Mouse (Mus musculus): ENCODE data around the gene Myo7a. TPM values are rescaled to one million over a fixed set of nuclear protein-coding genes. Genes with fewer than 3 reads are reported as not detected.

Myo7a gene
- polyA plus RNA-seq, 1 experiment from 2014 or later, result 7.7 TPM

DNA sequence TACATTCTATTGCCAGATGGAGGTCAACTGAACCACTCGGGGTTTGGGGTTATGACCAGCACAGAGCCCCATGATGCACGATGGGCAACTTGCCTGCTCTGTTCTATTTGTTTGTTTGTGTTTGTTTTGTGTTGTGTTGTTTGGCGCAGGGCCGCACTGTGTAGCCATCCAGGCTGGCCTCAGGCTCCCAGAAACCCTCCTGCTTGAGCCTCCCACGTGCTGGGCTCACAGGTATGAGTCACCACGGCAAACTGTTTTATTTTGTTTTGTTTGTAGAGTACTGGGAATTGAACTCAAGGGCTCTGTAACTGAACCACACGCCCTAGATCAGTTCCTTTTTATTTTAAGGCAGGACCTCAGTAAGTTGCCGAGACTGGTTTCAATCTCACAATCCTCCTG, 27.1 kb upstream of the Myo7a start:
- no peak overlapping the region for H3K4me3 ChIP-seq (ENCODE audit: low read depth, low read length)
- no peak for ATAC-seq
- H3K9me3 ChIP-seq (replicated peaks; ENCODE audit: control insufficient read depth, low read length), result no peaks in the 10 kb centered on the region
- no peaks in the 10 kb centered on the region for H3K27me3 ChIP-seq (replicated peaks; ENCODE audit: control insufficient read depth, insufficient read depth, low read length)
- H3K4me2 ChIP-seq (ENCODE audit: low read length), result no peak overlapping the region
- H3K4me1 ChIP-seq (ENCODE audit: control insufficient read depth, insufficient read depth, low read length), result peaks cover 7% of the 10 kb centered on the region
- no peak overlapping the region for H3K9ac ChIP-seq (ENCODE audit: low read length)
- H3K27ac ChIP-seq (ENCODE audit: low read depth, low read length), result peak overlapping the region; percentile 27; the same call in 1 of the 2 replicates
- H3K36me3 ChIP-seq (ENCODE audit: control insufficient read depth, insufficient read depth, low read length), result 0 out of 2 replicates have a peak, but pooled peaks cover 3% of the 10 kb centered on the region
- DNase-seq (ENCODE audit: low spot score), result no peak
- 80% methylated on average over 8 of the region's 8 CpGs for WGBS

DNA sequence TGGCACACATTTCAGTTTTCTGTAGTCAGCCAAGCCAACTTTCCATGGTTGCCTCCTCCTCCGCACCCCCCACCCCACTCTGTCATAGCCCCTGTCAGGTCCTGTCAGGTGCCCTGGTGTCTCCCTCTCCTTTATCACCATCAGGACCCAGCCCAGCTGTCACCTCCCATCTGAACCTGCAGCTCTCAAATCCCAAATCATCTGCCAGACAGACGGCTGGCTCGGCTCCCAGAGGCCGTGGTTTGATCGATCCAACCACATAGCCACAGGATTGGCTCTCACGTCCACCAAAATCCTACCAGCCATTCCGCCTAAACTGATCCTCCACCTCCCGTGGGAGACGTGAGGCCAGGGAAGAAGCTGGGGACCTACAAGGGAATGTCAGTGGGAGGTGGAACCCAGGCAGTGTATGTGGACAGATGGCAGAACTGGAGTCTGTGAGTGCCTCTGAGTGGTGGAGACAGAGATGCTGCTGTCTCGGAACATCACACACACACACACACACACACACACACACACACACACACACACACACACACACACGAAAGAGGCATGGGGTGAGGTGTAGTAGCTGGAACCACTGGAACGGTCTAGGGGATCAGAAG, 26.6 kb upstream of the Myo7a start:
- H3K4me3 ChIP-seq (ENCODE audit: low read depth, low read length), result no peak overlapping the region
- H3K9me3 ChIP-seq (replicated peaks; ENCODE audit: control insufficient read depth, low read length), result no peaks in the 10 kb centered on the region
- peaks cover 7% of the 10 kb centered on the region for H3K4me1 ChIP-seq (ENCODE audit: control insufficient read depth, insufficient read depth, low read length)
- H3K9ac ChIP-seq (ENCODE audit: low read length), result no peak overlapping the region
- no peak for DNase-seq (ENCODE audit: low spot score)
- peak; percentile 15; the same call in 1 of the 2 replicates for ATAC-seq
- no peaks in the 10 kb centered on the region for H3K27me3 ChIP-seq (replicated peaks; ENCODE audit: control insufficient read depth, insufficient read depth, low read length)
- H3K27ac ChIP-seq (ENCODE audit: low read depth, low read length), result no peak overlapping the region
- H3K36me3 ChIP-seq (ENCODE audit: control insufficient read depth, insufficient read depth, low read length), result 0 out of 2 replicates have a peak, but pooled peaks cover 3% of the 10 kb centered on the region
- 80% methylated on average over 12 of the region's 12 CpGs for WGBS
- H3K4me2 ChIP-seq (ENCODE audit: low read length), result no peak overlapping the region

DNA sequence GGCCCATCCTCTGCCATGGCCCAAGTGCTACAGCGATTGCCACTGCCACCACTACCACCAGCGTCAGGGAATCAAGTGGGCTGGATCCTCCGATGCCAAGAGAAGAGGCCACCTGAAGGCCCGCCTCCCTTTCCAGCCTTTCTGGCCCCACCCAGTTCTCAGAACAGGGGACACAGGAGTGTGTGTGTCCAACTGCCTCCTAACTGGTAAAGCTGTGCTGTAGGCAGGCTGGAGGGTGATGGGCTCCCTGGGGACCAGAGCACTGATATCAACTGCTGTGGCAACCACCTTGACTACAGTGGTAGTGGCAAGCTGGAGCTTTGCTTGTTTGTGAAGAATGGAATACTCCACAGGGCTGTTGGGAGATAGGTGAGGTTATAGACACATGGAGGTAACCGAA, 26.1 kb upstream of the Myo7a start, which contains the start of gene Omp:
Gene Omp, minus strand, starts transcription at position 101 of the 400 bp plus-strand sequence.
- ATAC-seq, result no peak

DNA sequence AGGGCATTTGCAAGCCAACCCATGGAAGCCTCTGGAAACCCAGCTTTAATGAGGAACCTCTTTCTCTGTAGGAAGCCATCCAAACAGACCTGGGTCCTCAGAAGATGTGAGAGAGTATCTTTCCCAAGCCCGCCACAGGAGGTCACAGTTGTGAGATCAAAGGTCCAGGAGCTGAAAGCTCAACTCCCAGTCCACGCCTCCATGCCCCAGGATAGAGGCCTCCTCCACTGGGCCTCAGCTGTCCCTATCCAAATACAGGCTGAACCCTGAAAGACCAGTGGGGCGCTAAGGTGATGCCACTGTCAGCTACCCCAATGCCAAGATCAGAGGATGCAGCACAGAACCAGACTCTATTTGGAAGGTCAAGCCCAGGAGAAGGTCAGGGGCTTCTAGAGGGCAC, 23.3 kb upstream of the Myo7a start:
- H3K4me2 ChIP-seq (ENCODE audit: low read length), result no peak overlapping the region
- no peaks in the 10 kb centered on the region for H3K9me3 ChIP-seq (replicated peaks; ENCODE audit: control insufficient read depth, low read length)
- H3K27me3 ChIP-seq (replicated peaks; ENCODE audit: control insufficient read depth, insufficient read depth, low read length), result no peaks in the 10 kb centered on the region
- WGBS, result 64% methylated on average over 3 of the region's 3 CpGs
- no peak overlapping the region for H3K4me3 ChIP-seq (ENCODE audit: low read depth, low read length)
- no peak for DNase-seq (ENCODE audit: low spot score)
- no peak overlapping the region for H3K27ac ChIP-seq (ENCODE audit: low read depth, low read length)
- H3K36me3 ChIP-seq (ENCODE audit: control insufficient read depth, insufficient read depth, low read length), result 0 out of 2 replicates have a peak, but pooled peaks cover 3% of the 10 kb centered on the region
- H3K9ac ChIP-seq (ENCODE audit: low read length), result no peak overlapping the region
- no peaks in the 10 kb centered on the region for H3K4me1 ChIP-seq (ENCODE audit: control insufficient read depth, insufficient read depth, low read length)
- no peak for ATAC-seq

More for the DNA sequence above, 26.1 kb upstream of the Myo7a start, which contains the start of gene Omp:
- Histone ChIP-seq H3K27ac (ENCODE audit: low read depth, low read length) (0 out of 2 replicates have a peak within 1 kb of the TSS, but pooled peaks have one; percentile 27), H3K4me1 (ENCODE audit: control insufficient read depth, insufficient read depth, low read length) (peaks cover 7% of the 10 kb centered on the region), H3K36me3 (ENCODE audit: control insufficient read depth, insufficient read depth, low read length) (0 out of 2 replicates have a peak, but pooled peaks cover 3% of the 10 kb centered on the region), H3K9me3 (replicated peaks; ENCODE audit: control insufficient read depth, low read length) (no peaks in the 10 kb centered on the region), H3K9ac (ENCODE audit: low read length) (no peak within 1 kb of the TSS), H3K4me3 (ENCODE audit: low read depth, low read length) (no peak within 1 kb of the TSS), H3K27me3 (replicated peaks; ENCODE audit: control insufficient read depth, insufficient read depth, low read length) (no peaks in the 10 kb centered on the region), H3K4me2 (ENCODE audit: low read length) (no peak within 1 kb of the TSS)
- WGBS, result 90% methylated on average over 5 of the region's 5 CpGs
- DNase-seq (ENCODE audit: low spot score), result no peak

DNA sequence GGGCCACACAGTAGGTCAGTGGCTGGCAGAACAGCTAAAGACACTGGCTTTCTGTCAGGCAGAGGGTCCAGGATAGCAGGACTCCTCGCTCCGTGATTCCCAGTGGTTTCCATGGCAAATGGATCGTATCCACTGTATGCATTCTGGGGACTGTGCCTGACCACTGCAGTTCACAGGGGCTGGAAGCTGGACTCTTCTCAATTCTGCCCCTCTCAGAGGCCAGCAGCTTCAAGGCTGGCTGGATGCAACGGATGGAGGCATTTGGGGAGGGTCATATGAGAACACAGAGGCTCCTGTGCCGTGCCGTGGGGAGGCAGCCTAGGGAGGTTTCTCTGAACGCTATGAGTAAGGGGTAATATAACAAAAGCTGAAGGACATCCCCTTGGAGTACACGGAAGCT, 22.9 kb upstream of the Myo7a start:
- H3K27ac ChIP-seq (ENCODE audit: low read depth, low read length), result no peak overlapping the region
- no peak overlapping the region for H3K9ac ChIP-seq (ENCODE audit: low read length)
- no peak overlapping the region for H3K4me2 ChIP-seq (ENCODE audit: low read length)
- H3K9me3 ChIP-seq (replicated peaks; ENCODE audit: control insufficient read depth, low read length), result no peaks in the 10 kb centered on the region
- H3K27me3 ChIP-seq (replicated peaks; ENCODE audit: control insufficient read depth, insufficient read depth, low read length), result no peaks in the 10 kb centered on the region
- 0 out of 2 replicates have a peak, but pooled peaks cover 3% of the 10 kb centered on the region for H3K36me3 ChIP-seq (ENCODE audit: control insufficient read depth, insufficient read depth, low read length)
- ATAC-seq (no peak), DNase-seq (ENCODE audit: low spot score) (no peak)
- no peaks in the 10 kb centered on the region for H3K4me1 ChIP-seq (ENCODE audit: control insufficient read depth, insufficient read depth, low read length)
- 64% methylated on average over 8 of the region's 8 CpGs for WGBS
- H3K4me3 ChIP-seq (ENCODE audit: low read depth, low read length), result no peak overlapping the region

DNA sequence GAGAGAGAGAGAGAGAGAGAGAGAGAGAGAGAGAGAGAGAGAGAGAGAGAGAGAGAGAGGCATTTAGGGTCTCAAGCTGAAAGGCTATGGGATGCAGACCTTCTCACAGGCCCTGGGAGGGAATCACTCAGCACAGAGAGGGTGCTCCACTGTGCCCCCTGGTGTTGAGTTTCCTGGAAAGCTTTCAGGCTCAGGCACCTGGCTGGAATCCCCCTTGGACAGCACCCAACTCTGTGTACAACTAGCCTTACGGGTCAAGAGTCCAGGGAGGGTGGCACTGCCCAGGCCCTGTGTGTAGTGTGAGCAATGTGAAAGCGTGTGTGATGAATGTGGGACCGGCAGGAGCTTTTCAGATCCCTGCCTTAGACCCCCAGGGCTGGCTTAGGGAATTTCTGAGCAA, 21.9 kb upstream of the Myo7a start:
- H3K27ac ChIP-seq (ENCODE audit: low read depth, low read length), result no peak overlapping the region

DNA sequence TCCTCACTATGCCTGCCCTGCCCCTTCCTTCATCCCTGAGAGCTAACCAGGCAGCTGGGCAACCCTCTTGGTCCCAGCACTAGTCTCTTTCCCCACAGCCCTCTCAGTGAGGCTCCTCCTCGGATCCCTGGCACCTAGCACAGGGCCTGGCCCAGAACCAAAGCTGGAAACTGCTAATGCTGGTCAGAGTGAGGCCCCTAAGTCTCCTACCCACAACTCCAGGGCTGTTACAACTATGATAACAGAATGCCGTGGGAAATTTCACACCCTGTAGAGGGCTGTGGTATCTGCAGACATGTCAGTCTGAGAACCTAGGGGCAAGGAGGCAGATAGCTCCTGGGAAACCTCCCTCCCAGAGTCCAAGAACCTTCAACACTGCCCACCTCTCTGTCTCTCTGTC, 21.3 kb upstream of the Myo7a start:
- Histone ChIP-seq H3K4me3 (ENCODE audit: low read depth, low read length) (no peak overlapping the region), H3K4me1 (ENCODE audit: control insufficient read depth, insufficient read depth, low read length) (no peaks in the 10 kb centered on the region), H3K27me3 (replicated peaks; ENCODE audit: control insufficient read depth, insufficient read depth, low read length) (no peaks in the 10 kb centered on the region), H3K9me3 (replicated peaks; ENCODE audit: control insufficient read depth, low read length) (no peaks in the 10 kb centered on the region), H3K9ac (ENCODE audit: low read length) (no peak overlapping the region), H3K4me2 (ENCODE audit: low read length) (no peak overlapping the region), H3K36me3 (ENCODE audit: control insufficient read depth, insufficient read depth, low read length) (0 out of 2 replicates have a peak, but pooled peaks cover 3% of the 10 kb centered on the region), H3K27ac (ENCODE audit: low read depth, low read length) (0 out of 2 replicates have a peak overlapping the region, but pooled peaks have one; percentile 21)
- 58% methylated on average over 2 of the region's 2 CpGs for WGBS
- DNase-seq (ENCODE audit: low spot score), result no peak
- no peak for ATAC-seq

More for the DNA sequence above, 21.9 kb upstream of the Myo7a start:
- H3K4me2 ChIP-seq (ENCODE audit: low read length), result no peak overlapping the region
- H3K9ac ChIP-seq (ENCODE audit: low read length), result no peak overlapping the region
- H3K27me3 ChIP-seq (replicated peaks; ENCODE audit: control insufficient read depth, insufficient read depth, low read length), result no peaks in the 10 kb centered on the region
- 54% methylated on average over 3 of the region's 3 CpGs for WGBS
- H3K36me3 ChIP-seq (ENCODE audit: control insufficient read depth, insufficient read depth, low read length), result 0 out of 2 replicates have a peak, but pooled peaks cover 3% of the 10 kb centered on the region
- H3K4me3 ChIP-seq (ENCODE audit: low read depth, low read length), result no peak overlapping the region
- H3K4me1 ChIP-seq (ENCODE audit: control insufficient read depth, insufficient read depth, low read length), result no peaks in the 10 kb centered on the region
- no peak for ATAC-seq
- DNase-seq (ENCODE audit: low spot score), result peak; percentile 42
- no peaks in the 10 kb centered on the region for H3K9me3 ChIP-seq (replicated peaks; ENCODE audit: control insufficient read depth, low read length)

DNA sequence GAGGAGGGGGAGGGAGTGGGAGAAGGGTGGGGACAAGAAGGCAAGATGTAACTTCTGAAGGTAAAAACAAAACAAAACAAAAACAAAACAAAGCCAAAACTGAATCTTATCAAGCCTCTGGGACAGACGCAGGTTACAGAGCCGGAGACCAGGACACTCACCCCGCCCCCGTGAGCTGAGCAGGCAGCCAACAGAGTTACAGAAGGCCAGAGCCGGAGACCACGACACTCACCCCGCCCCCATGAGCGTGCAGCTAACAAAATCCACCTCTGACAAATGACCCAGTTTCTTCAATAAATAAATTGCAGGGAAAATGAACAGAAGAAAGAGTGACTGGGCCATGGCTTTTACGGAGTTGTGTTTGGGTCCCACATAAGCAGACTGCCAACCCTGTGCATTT, 19.9 kb upstream of the Myo7a start:
- Histone ChIP-seq H3K4me1 (ENCODE audit: control insufficient read depth, insufficient read depth, low read length) (no peaks in the 10 kb centered on the region), H3K27ac (ENCODE audit: low read depth, low read length) (no peak overlapping the region), H3K27me3 (replicated peaks; ENCODE audit: control insufficient read depth, insufficient read depth, low read length) (no peaks in the 10 kb centered on the region), H3K4me2 (ENCODE audit: low read length) (no peak overlapping the region), H3K9ac (ENCODE audit: low read length) (no peak overlapping the region), H3K9me3 (replicated peaks; ENCODE audit: control insufficient read depth, low read length) (no peaks in the 10 kb centered on the region), H3K4me3 (ENCODE audit: low read depth, low read length) (no peak overlapping the region), H3K36me3 (ENCODE audit: control insufficient read depth, insufficient read depth, low read length) (no peaks in the 10 kb centered on the region)
- WGBS, result 15% methylated on average over 9 of the region's 9 CpGs
- DNase-seq (ENCODE audit: low spot score) (no peak), ATAC-seq (no peak)

DNA sequence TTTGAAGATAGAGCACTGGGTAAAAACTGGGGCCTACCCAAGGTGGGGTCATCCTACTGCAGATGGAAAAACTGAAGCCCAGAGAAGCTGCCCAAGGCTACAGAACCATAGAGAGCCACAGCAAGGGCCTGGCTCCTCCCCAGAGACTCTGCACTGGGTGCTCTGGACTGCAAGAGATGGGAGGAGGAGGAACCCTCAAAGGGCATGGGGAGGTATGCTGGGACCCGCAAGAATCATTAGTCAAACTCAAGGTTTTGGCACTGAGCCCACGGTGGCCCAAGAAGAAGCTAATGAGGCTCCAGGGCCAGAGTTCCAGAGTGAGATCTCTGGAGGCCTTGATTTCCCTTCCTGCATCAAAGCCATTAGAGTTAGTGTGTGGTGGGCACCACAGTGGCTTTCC, 18.7 kb upstream of the Myo7a start:
- no peaks in the 10 kb centered on the region for H3K4me1 ChIP-seq (ENCODE audit: control insufficient read depth, insufficient read depth, low read length)
- no peak overlapping the region for H3K27ac ChIP-seq (ENCODE audit: low read depth, low read length)
- H3K36me3 ChIP-seq (ENCODE audit: control insufficient read depth, insufficient read depth, low read length), result no peaks in the 10 kb centered on the region
- no peak for DNase-seq (ENCODE audit: low spot score)
- no peak for ATAC-seq
- WGBS, result 64% methylated on average over 2 of the region's 2 CpGs
- no peaks in the 10 kb centered on the region for H3K9me3 ChIP-seq (replicated peaks; ENCODE audit: control insufficient read depth, low read length)
- no peak overlapping the region for H3K4me2 ChIP-seq (ENCODE audit: low read length)
- H3K4me3 ChIP-seq (ENCODE audit: low read depth, low read length), result no peak overlapping the region
- no peaks in the 10 kb centered on the region for H3K27me3 ChIP-seq (replicated peaks; ENCODE audit: control insufficient read depth, insufficient read depth, low read length)
- H3K9ac ChIP-seq (ENCODE audit: low read length), result no peak overlapping the region
